Mouse (Mus musculus) testis, adult 2 months (tissue): ENCODE results near the gene Ndufa10. TPM values are rescaled to one million over a fixed set of nuclear protein-coding genes. Genes with fewer than 3 reads are reported as not detected.

Experiments used
- H3K27ac ChIP-seq: fragments of 200-500 bp; 2 replicates; pipeline ENCODE4 v1.5.1; 2012; ENCODE audit warnings: low read depth, low read length; ENCODE audit not compliant: control insufficient read depth, insufficient read depth
- H3K27me3 ChIP-seq: fragments of 200-500 bp; 2 replicates; pipeline ENCODE4 v1.6.1; 2012; ENCODE audit warnings: mild to moderate bottlenecking, low read length, moderate library complexity; ENCODE audit not compliant: control insufficient read depth, insufficient read depth
- H3K36me3 ChIP-seq: fragments of 200-500 bp; 2 replicates; pipeline ENCODE4 v1.6.1; 2012; ENCODE audit warnings: mild to moderate bottlenecking, low read length; ENCODE audit not compliant: control insufficient read depth, insufficient read depth
- H3K4me1 ChIP-seq: fragments of 200-500 bp; 2 replicates; pipeline ENCODE4 v1.6.1; 2012; ENCODE audit warnings: low read length; ENCODE audit not compliant: control insufficient read depth, insufficient read depth
- H3K4me3 ChIP-seq: fragments of 200-500 bp; 2 replicates; pipeline ENCODE4 v1.5.1; 2012; ENCODE audit warnings: low read depth, mild to moderate bottlenecking, low read length, moderate library complexity, mixed read lengths; ENCODE audit not compliant: control insufficient read depth
- CTCF ChIP-seq: fragments of 200-500 bp; IDR thresholded peaks from 2 replicates; pipeline ENCODE4 v1.5.1; 2012; ENCODE audit warnings: low read depth, mild to moderate bottlenecking, inconsistent platforms, low read length, moderate library complexity; ENCODE audit not compliant: control insufficient read depth, insufficient read depth, insufficient replicate concordance
- POLR2A ChIP-seq: fragments of 200-500 bp; IDR thresholded peaks from 2 replicates; pipeline ENCODE4 v1.6.1; 2012; ENCODE audit warnings: low read depth, mild to moderate bottlenecking, inconsistent platforms, low read length, moderate library complexity; ENCODE audit not compliant: control insufficient read depth
- polyA plus RNA-seq: library from polyadenylated mRNA; depleted of rRNA; stranded (reverse); fragments of >200 nt; gene quantifications from 2 replicates; pipeline ENCODE4 v1.2.3, GENCODE M21; 2012

The Ndufa10 gene
- polyA plus RNA-seq, 1 experiment = 30.1 TPM

- peaks cover 1% of the 10 kb centered on the region; the same call in 1 of the 2 replicates for H3K36me3 ChIP-seq
These were observed 32.1 kb downstream of the Ndufa10 start for GRCm38 (mm10) chr1:92441453-92442063.

GRCm38 (mm10) chr1:92440066-92440750 is 33.5 kb downstream of the Ndufa10 start:
- no peaks in the 10 kb centered on the region for H3K27me3 ChIP-seq
- peaks cover 1% of the 10 kb centered on the region; the same call in 1 of the 2 replicates for H3K36me3 ChIP-seq
- TF ChIP-seq CTCF (no peak), POLR2A (no peak)
- no peak overlapping the region for H3K27ac ChIP-seq
- H3K4me3 ChIP-seq = no peak overlapping the region
- no peaks in the 10 kb centered on the region for H3K4me1 ChIP-seq

More at GRCm38 (mm10) chr1:92441453-92442063, 32.1 kb downstream of the Ndufa10 start:
- Histone ChIP-seq H3K4me3 (no peak overlapping the region), H3K27ac (no peak overlapping the region), H3K4me1 (no peaks in the 10 kb centered on the region), H3K27me3 (no peaks in the 10 kb centered on the region)
- TF ChIP-seq CTCF = no peak
- no peak for TF ChIP-seq POLR2A

- Histone ChIP-seq H3K36me3 (no peaks in the 10 kb centered on the region; the same call in 1 of the 2 replicates), H3K4me3 (no peak overlapping the region), H3K27me3 (no peaks in the 10 kb centered on the region), H3K4me1 (0 out of 2 replicates have a peak, but pooled peaks cover 2% of the 10 kb centered on the region), H3K27ac (no peak overlapping the region)
- TF ChIP-seq CTCF = no peak
- no peak for TF ChIP-seq POLR2A
These were observed 35.9 kb downstream of the Ndufa10 start for GRCm38 (mm10) chr1:92437678-92438271.

- no peak overlapping the region for H3K27ac ChIP-seq
- TF ChIP-seq POLR2A = no peak
- no peak for TF ChIP-seq CTCF
These were observed 36.8 kb downstream of the Ndufa10 start for GRCm38 (mm10) chr1:92436831-92437321.

GRCm38 (mm10) chr1:92434986-92435385 is 38.7 kb downstream of the Ndufa10 start:
- TF ChIP-seq POLR2A (no peak), CTCF (no peak)
- Histone ChIP-seq H3K27ac (no peak overlapping the region), H3K36me3 (no peaks in the 10 kb centered on the region; the same call in 1 of the 2 replicates), H3K4me3 (no peak overlapping the region), H3K27me3 (no peaks in the 10 kb centered on the region), H3K4me1 (peaks cover 5% of the 10 kb centered on the region)

More at GRCm38 (mm10) chr1:92436831-92437321, 36.8 kb downstream of the Ndufa10 start:
- Histone ChIP-seq H3K4me1 (0 out of 2 replicates have a peak, but pooled peaks cover 2% of the 10 kb centered on the region), H3K4me3 (no peak overlapping the region), H3K27me3 (no peaks in the 10 kb centered on the region), H3K36me3 (no peaks in the 10 kb centered on the region; the same call in 1 of the 2 replicates)

GRCm38 (mm10) chr1:92432791-92433190 is 40.9 kb downstream of the Ndufa10 start:
- Histone ChIP-seq H3K4me1 (peaks cover 5% of the 10 kb centered on the region), H3K36me3 (no peaks in the 10 kb centered on the region), H3K4me3 (0 out of 2 replicates have a peak overlapping the region, but pooled peaks have one; percentile 3), H3K27ac (no peak overlapping the region), H3K27me3 (no peaks in the 10 kb centered on the region)
- TF ChIP-seq POLR2A (no peak), CTCF (no peak)

- Histone ChIP-seq H3K27me3 (no peaks in the 10 kb centered on the region), H3K27ac (no peak overlapping the region), H3K4me3 (no peak overlapping the region), H3K36me3 (no peaks in the 10 kb centered on the region), H3K4me1 (peaks cover 5% of the 10 kb centered on the region)
- TF ChIP-seq CTCF (no peak), POLR2A (no peak)
These were observed 41.6 kb downstream of the Ndufa10 start for GRCm38 (mm10) chr1:92432098-92432497.
